Mouse (Mus musculus) skeletal muscle tissue, postnatal 0 days (tissue): ENCODE measurements around the gene Cryz. TPM values are rescaled to one million over a fixed set of nuclear protein-coding genes. Genes with fewer than 3 reads are reported as not detected.

ENCODE experiments used
- polyA plus RNA-seq: library from polyadenylated mRNA; unstranded; fragments of >200 nt; fragmentation: Nextera tagmentation; extraction: Ambion mirVana; gene quantifications from 2 replicates; pipeline ENCODE4 v1.2.1, GENCODE M21; 2015

The Cryz gene
- 8.1 and 8.3 TPM in 2 replicates for polyA plus RNA-seq

DNA sequence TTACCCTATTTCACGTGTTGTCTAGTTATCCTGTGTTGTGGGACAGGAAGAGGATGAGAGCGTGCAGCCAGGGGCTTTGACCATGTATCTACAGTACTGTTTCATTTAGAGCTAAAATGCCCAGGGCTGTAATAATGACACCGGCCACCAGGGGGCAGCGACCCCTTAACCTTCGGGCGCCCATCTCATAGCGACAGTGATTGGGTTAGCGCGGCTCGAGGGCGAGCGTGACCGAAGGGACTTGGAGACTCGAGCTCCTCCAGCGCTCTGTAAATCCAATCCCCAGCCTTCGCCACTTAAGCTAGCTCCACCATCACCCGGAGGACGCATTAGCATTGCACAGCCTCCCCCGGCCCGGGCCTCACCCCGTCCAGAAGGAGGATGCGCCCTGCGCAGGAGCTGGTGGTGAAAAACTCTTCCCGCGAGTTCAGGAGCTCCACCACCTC lies at the start of gene Cryz:
Gene Cryz, plus strand, starts transcription at position 224 of the 446 bp plus-strand sequence.

DNA sequence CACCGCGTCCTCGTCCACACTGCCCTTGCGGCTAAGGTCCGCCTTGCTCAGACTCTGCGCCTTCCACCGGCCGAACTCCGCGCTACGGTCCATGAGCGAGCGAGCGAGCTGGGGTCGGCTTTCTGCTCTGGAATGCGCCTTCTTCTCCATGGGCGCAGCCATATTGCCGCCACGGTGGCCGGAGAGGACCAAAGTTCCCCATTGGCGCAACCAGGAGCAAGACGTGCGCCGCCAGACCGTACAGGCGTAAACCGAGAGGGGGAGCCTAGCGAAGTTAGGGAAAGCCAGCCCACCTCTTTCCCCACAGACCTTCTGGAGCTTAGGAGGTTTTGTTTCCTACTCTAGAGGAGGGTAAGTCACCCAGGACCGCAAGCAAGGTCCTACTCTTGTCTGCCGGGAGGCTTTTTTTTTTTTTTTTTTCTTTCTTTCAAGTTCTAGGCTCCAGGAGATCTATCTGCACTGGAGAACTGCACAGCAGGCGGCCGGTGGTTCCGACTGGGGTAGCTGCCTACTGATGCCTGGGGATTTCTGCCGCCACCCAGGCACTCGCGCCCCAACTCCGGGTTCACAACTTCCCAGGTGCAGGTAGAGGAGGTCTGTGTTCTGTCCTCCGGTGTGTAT lies 533 bp downstream of the Cryz start, which contains the start of gene Tyw3:
Gene Tyw3, minus strand, starts transcription at position 171 of the 621 bp plus-strand sequence.

DNA sequence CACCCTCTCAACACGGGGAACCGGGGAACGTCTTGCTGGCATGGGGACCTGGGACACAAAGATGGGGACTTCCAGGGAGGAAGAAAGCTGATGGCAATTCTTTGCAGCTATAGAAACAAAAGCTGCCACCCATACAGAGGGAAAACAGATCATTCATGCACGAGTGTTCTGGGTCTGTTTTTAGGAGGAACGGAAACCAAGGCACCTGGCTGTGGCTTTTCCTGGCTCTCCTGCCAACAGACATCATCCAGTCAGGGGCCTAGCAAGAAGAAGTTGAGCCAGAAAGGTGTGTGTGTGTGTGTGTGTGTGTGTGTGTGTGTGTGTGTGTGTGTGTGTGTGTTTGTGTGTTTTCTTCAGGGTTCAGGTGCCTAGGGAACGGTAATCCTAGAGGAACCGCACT lies 67.0 kb downstream of the Cryz start, which contains the start of gene Erich3:
Gene Erich3, plus strand, starts transcription at position 315 of the 400 bp plus-strand sequence.

Other genes with a start within 250 kb of the Cryz start
- gene Tyw3, start 393 bp downstream of the Cryz start, polyA plus RNA-seq = 4.8 and 5.3 TPM in 2 replicates
- 0.04 TPM in 1 of 2 replicates, not detected in the other for gene Erich3, start 67.1 kb downstream of the Cryz start, polyA plus RNA-seq